Mouse (Mus musculus): ENCODE results near the gene Spg20.

Gene Spg20

GRCm38 (mm10) chr3:55111935-55112709 is at the start of gene Spg20:
TSS of gene Spg20 (plus strand) at chr3:55112108.
- peak; percentile 96 for DNase-seq (ENCODE audit: low spot score)

GRCm38 (mm10) chr3:55062653-55063052 is 49.3 kb upstream of the Spg20 start:
- DNase-seq (ENCODE audit: low spot score), result no peak

- DNase-seq (ENCODE audit: low spot score), result peak; percentile 82
These were observed 47.5 kb upstream of the Spg20 start for GRCm38 (mm10) chr3:55064396-55064795.

GRCm38 (mm10) chr3:55065738-55066665 is 45.9 kb upstream of the Spg20 start:
- DNase-seq (ENCODE audit: low spot score), result no peak

- no peak for DNase-seq (ENCODE audit: low spot score)
These were observed 45.3 kb upstream of the Spg20 start for GRCm38 (mm10) chr3:55066666-55067023.

- DNase-seq (ENCODE audit: low spot score), result no peak
These were observed 44.0 kb upstream of the Spg20 start for GRCm38 (mm10) chr3:55067791-55068434.

- DNase-seq (ENCODE audit: low spot score), result no peak
These were observed 37.2 kb upstream of the Spg20 start for GRCm38 (mm10) chr3:55074576-55075293.

- no peak for DNase-seq (ENCODE audit: low spot score)
These were observed 36.6 kb upstream of the Spg20 start for GRCm38 (mm10) chr3:55075294-55075648.

GRCm38 (mm10) chr3:55078233-55078632 is 33.7 kb upstream of the Spg20 start:
- no peak for DNase-seq (ENCODE audit: low spot score)

GRCm38 (mm10) chr3:55079619-55080018 is 32.3 kb upstream of the Spg20 start:
- no peak for DNase-seq (ENCODE audit: low spot score)

- DNase-seq (ENCODE audit: low spot score), result peak; percentile 88
These were observed 31.9 kb upstream of the Spg20 start for GRCm38 (mm10) chr3:55080055-55080454.

- no peak for DNase-seq (ENCODE audit: low spot score)
These were observed 27.1 kb upstream of the Spg20 start for GRCm38 (mm10) chr3:55084781-55085180.

- DNase-seq (ENCODE audit: low spot score), result no peak
These were observed 26.2 kb upstream of the Spg20 start for GRCm38 (mm10) chr3:55085716-55086115.

GRCm38 (mm10) chr3:55086948-55087347 is 25.0 kb upstream of the Spg20 start:
- DNase-seq (ENCODE audit: low spot score), result no peak

- DNase-seq (ENCODE audit: low spot score), result no peak
These were observed 24.5 kb upstream of the Spg20 start for GRCm38 (mm10) chr3:55087360-55087759.

GRCm38 (mm10) chr3:55088359-55088758 is 23.5 kb upstream of the Spg20 start:
- no peak for DNase-seq (ENCODE audit: low spot score)

- DNase-seq (ENCODE audit: low spot score), result no peak
These were observed 23.1 kb upstream of the Spg20 start for GRCm38 (mm10) chr3:55088843-55089242.

GRCm38 (mm10) chr3:55089291-55089690 is 22.6 kb upstream of the Spg20 start:
- DNase-seq (ENCODE audit: low spot score), result no peak

- no peak for DNase-seq (ENCODE audit: low spot score)
These were observed 18.7 kb upstream of the Spg20 start for GRCm38 (mm10) chr3:55093161-55093560.

GRCm38 (mm10) chr3:55095968-55096654 is 15.8 kb upstream of the Spg20 start:
- DNase-seq (ENCODE audit: low spot score), result peak; percentile 64

GRCm38 (mm10) chr3:55096655-55097005 is 15.3 kb upstream of the Spg20 start:
- no peak for DNase-seq (ENCODE audit: low spot score)
